Comparison of ENCODE assay signal across 22 mouse cellular contexts in genomic region chr14:51483671-51484070, GRCm38 (mm10). TPM values are rescaled to one million over a fixed set of nuclear protein-coding genes. Genes with fewer than 3 reads are reported as not detected.
"Had no signal": no experiment of that assay in that cellular context is flagged by ENCODE, and none has a peak within 500 bp of the region (broad histone marks: within the 10 kb centered on the region; RNA-seq: fewer than 3 reads in every experiment).

No protein-coding gene starts in this region.

- H3K36me3 ChIP-seq: midbrain, embryonic 10.5 days; midbrain, embryonic 12.5 days; neural tube, embryonic 12.5 days had no signal

- DNase-seq: lung, adult 18-20 months; lung, embryonic 14.5 days; lung, postnatal 10 days; lung, postnatal 4 days; midbrain, embryonic 14.5 days; right cerebral cortex, postnatal 14 days; thymus, adult 18-20 months; thymus, postnatal 14 days; thymus, postnatal 36 days had no signal

- H3K4me2 ChIP-seq: lung, embryonic 14.5 days; midbrain, embryonic 12.5 days; neural tube, embryonic 12.5 days had no signal

- H3K27me3 ChIP-seq: midbrain, embryonic 12.5 days; neural tube, embryonic 12.5 days had no signal

- H3K4me3 ChIP-seq: midbrain, embryonic 10.5 days; midbrain, embryonic 12.5 days; neural tube, embryonic 12.5 days had no signal

RNA-seq across cellular contexts. Expression of gene Vmn2r89, which starts 32.0 kb away (rescaled TPM):
- total RNA-seq: megakaryocyte, adult 5-6 weeks; megakaryocyte-erythroid progenitor cell, adult 5-6 weeks; neutrophil, adult 5-6 weeks had no signal
- polyA plus RNA-seq: lung, embryonic 14.5 days; lung, embryonic 16.5 days; midbrain, embryonic 10.5 days; midbrain, embryonic 12.5 days; midbrain, embryonic 14.5 days; midbrain, embryonic 16.5 days; neural tube, embryonic 12.5 days; neural tube, embryonic 14.5 days; spleen, adult 2 months; stomach, embryonic 14.5 days; stomach, embryonic 16.5 days; thymus, postnatal 0 days had no signal
